Mouse (Mus musculus) MEL (cell line): ENCODE results near the gene Vipr1. TPM values are rescaled to one million over a fixed set of nuclear protein-coding genes. Genes with fewer than 3 reads are reported as not detected.

Experiments used
- DNase-seq: peaks from one replicate; pipeline ENCODE4 v3.0.0; 2011; ENCODE audit warnings: low read depth, low spot score
- H3K27ac ChIP-seq: 2 replicates; pipeline ENCODE4 v1.5.1; 2012; ENCODE audit warnings: low read depth, mild to moderate bottlenecking, control low read depth, low read length, moderate library complexity; ENCODE audit not compliant: control insufficient read depth
- H3K27me3 ChIP-seq, 2 experiments: fragments of 150-350 bp in 1 of 2; sonication (generic) in 1 of 2; 2 replicates each; pipeline ENCODE4 v1.6.1; 2012; ENCODE audit warnings: low read length in 2 of 2, mild to moderate bottlenecking in 2 of 2, improper control_type of control experiment in 1 of 2, moderate library complexity in 1 of 2; ENCODE audit not compliant: insufficient read depth in 2 of 2, control insufficient read depth in 1 of 2
- H3K36me3 ChIP-seq, 2 experiments: 2 replicates each; pipeline ENCODE4 v1.6.1; 2012 to 2014; ENCODE audit warnings: low read length in 2 of 2, improper control_type of control experiment in 1 of 2, inconsistent platforms in 1 of 2, mild to moderate bottlenecking in 1 of 2; ENCODE audit not compliant: insufficient read depth in 2 of 2, control insufficient read depth in 1 of 2
- H3K4me1 ChIP-seq, 2 experiments: fragments of 150-350 bp in 1 of 2; sonication (generic) in 1 of 2; 2 replicates each; pipeline ENCODE4 v1.6.1; 2012; ENCODE audit warnings: low read length in 2 of 2, improper control_type of control experiment in 1 of 2, mild to moderate bottlenecking in 1 of 2; ENCODE audit not compliant: insufficient read depth in 2 of 2, control insufficient read depth in 1 of 2
- H3K4me3 ChIP-seq, 2 experiments: fragments of 150-350 bp in 1 of 2; sonication (generic) in 1 of 2; 2 replicates each; pipeline ENCODE4 v1.5.1; 2012; ENCODE audit warnings: low read depth in 2 of 2, low read length in 2 of 2, mild to moderate bottlenecking in 2 of 2, moderate library complexity in 2 of 2, control low read depth in 1 of 2, improper control_type of control experiment in 1 of 2; ENCODE audit not compliant: control insufficient read depth in 1 of 2, insufficient read depth in 1 of 2
- H3K79me2 ChIP-seq: 2 replicates; pipeline ENCODE4 v1.6.1; 2012; ENCODE audit warnings: mild to moderate bottlenecking, low read length, moderate library complexity; ENCODE audit not compliant: control insufficient read depth, poor library complexity, insufficient read depth
- H3K9ac ChIP-seq: 2 replicates; pipeline ENCODE4 v1.6.1; 2012; ENCODE audit warnings: low read depth, mild to moderate bottlenecking, control low read depth, low read length, moderate library complexity; ENCODE audit not compliant: control insufficient read depth, poor library complexity, severe bottlenecking
- H3K9me3 ChIP-seq: fragments of 150-350 bp; sonication (generic); replicated peaks from 2 replicates; pipeline ENCODE4 v1.6.1; 2012; ENCODE audit warnings: mild to moderate bottlenecking, low read length, improper control_type of control experiment, moderate library complexity; ENCODE audit not compliant: insufficient read depth
- BHLHE40 ChIP-seq: IDR thresholded peaks from 2 replicates; pipeline ENCODE4 v1.6.1; 2012; ENCODE audit warnings: low read depth, mild to moderate bottlenecking, inconsistent platforms, low read length, improper control_type of control experiment, borderline replicate concordance
- EP300 ChIP-seq, 2 experiments: IDR thresholded peaks; 2 replicates each; pipeline ENCODE4 v1.6.1; 2011; ENCODE audit warnings: improper control_type of control experiment in 2 of 2, low read length in 2 of 2, low read depth in 1 of 2, mild to moderate bottlenecking in 1 of 2
- HCFC1 ChIP-seq: IDR thresholded peaks from 2 replicates; pipeline ENCODE4 v1.6.1; 2012; ENCODE audit warnings: low read depth, mild to moderate bottlenecking, inconsistent platforms, low read length, improper control_type of control experiment, moderate library complexity
- KAT2A ChIP-seq: conservative IDR thresholded peaks from 2 replicates; pipeline ENCODE4 v1.6.1; 2012; ENCODE audit warnings: low read depth, low read length, improper control_type of control experiment, inconsistent platforms
- MEF2A ChIP-seq: IDR thresholded peaks from 2 replicates; pipeline ENCODE4 v1.6.1; 2014; ENCODE audit warnings: low read depth, mild to moderate bottlenecking, inconsistent platforms, low read length, improper control_type of control experiment; ENCODE audit not compliant: poor library complexity, insufficient replicate concordance, severe bottlenecking; ENCODE audit errors: extremely low read depth
- NRF1 ChIP-seq: IDR thresholded peaks from 2 replicates; pipeline ENCODE4 v1.6.1; 2014; ENCODE audit warnings: low read depth, mild to moderate bottlenecking, inconsistent platforms, low read length, improper control_type of control experiment, moderate library complexity; ENCODE audit not compliant: poor library complexity, insufficient read depth, severe bottlenecking
- POLR2AphosphoS5 ChIP-seq: IDR thresholded peaks from 2 replicates; pipeline ENCODE4 v1.6.1; 2012; ENCODE audit warnings: low read depth, borderline replicate concordance, mild to moderate bottlenecking, inconsistent platforms, low read length, moderate library complexity, mixed read lengths
- RCOR1 ChIP-seq: IDR thresholded peaks from 2 replicates; pipeline ENCODE4 v1.6.1; 2012; ENCODE audit warnings: low read depth, mild to moderate bottlenecking, inconsistent platforms, low read length, improper control_type of control experiment
- TAL1 ChIP-seq: IDR thresholded peaks from 2 replicates; pipeline ENCODE4 v1.6.1; 2012; ENCODE audit warnings: mild to moderate bottlenecking, inconsistent platforms, low read length, moderate library complexity, mixed read lengths
- TBP ChIP-seq: IDR thresholded peaks from 2 replicates; pipeline ENCODE4 v1.8.0; 2011; ENCODE audit warnings: low read depth, low read length, improper control_type of control experiment
- TCF12 ChIP-seq: IDR thresholded peaks from 2 replicates; pipeline ENCODE4 v1.6.1; 2014; ENCODE audit warnings: low read depth, mild to moderate bottlenecking, inconsistent platforms, low read length, improper control_type of control experiment, moderate library complexity
- UBTF ChIP-seq: IDR thresholded peaks from 2 replicates; pipeline ENCODE4 v1.6.1; 2012; ENCODE audit warnings: low read depth, mild to moderate bottlenecking, inconsistent platforms, low read length, improper control_type of control experiment, moderate library complexity, borderline replicate concordance; ENCODE audit not compliant: insufficient read depth
- ZKSCAN1 ChIP-seq: IDR thresholded peaks from 2 replicates; pipeline ENCODE4 v1.6.1; 2012; ENCODE audit warnings: low read depth, mild to moderate bottlenecking, inconsistent platforms, low read length, improper control_type of control experiment, moderate library complexity
- ZMIZ1 ChIP-seq: IDR thresholded peaks from 2 replicates; pipeline ENCODE4 v1.6.1; 2012; ENCODE audit warnings: low read depth, mild to moderate bottlenecking, inconsistent platforms, low read length, improper control_type of control experiment, moderate library complexity
- ZNF384 ChIP-seq: IDR thresholded peaks from 2 replicates; pipeline ENCODE4 v1.6.1; 2012; ENCODE audit warnings: low read depth, mild to moderate bottlenecking, inconsistent platforms, low read length, improper control_type of control experiment
- polyA plus RNA-seq, 2 experiments: library from polyadenylated mRNA; stranded (reverse) in 1 of 2; unstranded in 1 of 2; fragments of >175 nt in 1 of 2; fragments of >200 nt in 1 of 2; gene quantifications; 2 replicates each; pipeline versions ENCODE4 v1.2.1 to v1.2.4; 2012; ENCODE audit warnings: low replicate concordance in 2 of 2, low read depth in 1 of 2; ENCODE audit not compliant: insufficient read length in 2 of 2, insufficient read depth in 1 of 2, missing spikeins in 1 of 2
- total RNA-seq: library from RNA; depleted of rRNA; stranded (reverse); fragments of 300-350 nt; gene quantifications from 2 replicates; pipeline ENCODE4 v1.2.3, GENCODE M21; 2012

The Vipr1 gene
- total and polyA plus RNA-seq, 3 experiments, result not detected

- H3K36me3 ChIP-seq, result peaks cover 0 to 2% of the 10 kb centered on the region in 2 experiments; a peak in 2 of 4 replicates
- H3K9me3 ChIP-seq, result no peaks in the 10 kb centered on the region
- H3K27me3 ChIP-seq, result no peaks in the 10 kb centered on the region
- no peak overlapping the region for H3K4me3 ChIP-seq
- DNase-seq, result no peak
- H3K4me1 ChIP-seq, result peaks cover 0 to 5% of the 10 kb centered on the region in 2 experiments; a peak in 2 of 4 replicates
- no peaks in the 10 kb centered on the region for H3K79me2 ChIP-seq
- TF ChIP-seq ZMIZ1 (no peak), ZNF384 (no peak), HCFC1 (no peak), RCOR1 (no peak), EP300 (IDR thresholded peaks at IDR 0.05; ENCODE audit: low read depth in 1 of 2, low read length in 2 of 2) (no peak), UBTF (no peak), BHLHE40 (no peak), POLR2AphosphoS5 (no peak), ZKSCAN1 (no peak), MEF2A (no peak), TCF12 (no peak), TBP (no peak), NRF1 (no peak), TAL1 (no peak)
- H3K9ac ChIP-seq, result no peak overlapping the region
- no peak overlapping the region for H3K27ac ChIP-seq
Measured at GRCm38 (mm10) chr9:121666957-121667630, 24.6 kb downstream of the Vipr1 start.

DNA sequence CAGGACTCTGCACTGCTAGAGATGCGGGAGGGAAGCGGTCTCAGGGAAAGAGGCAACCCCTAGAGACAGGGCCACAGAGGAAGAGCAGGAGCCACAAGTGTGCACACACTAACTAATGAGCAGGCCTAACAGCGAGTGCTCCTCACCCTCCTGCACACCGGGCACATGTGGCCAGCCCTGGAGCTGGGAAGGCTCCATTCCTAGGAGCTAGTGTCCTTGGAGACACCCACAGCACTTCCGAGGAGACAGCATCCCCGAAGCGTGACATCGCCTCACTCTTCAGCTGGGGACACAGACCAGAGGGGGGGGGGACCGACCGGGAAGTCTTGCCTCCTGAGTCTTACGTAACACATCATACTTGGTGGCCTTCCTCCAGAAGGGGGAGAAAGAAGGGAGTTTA, 25.3 kb downstream of the Vipr1 start:
- TF ChIP-seq TAL1 (no peak), KAT2A (no peak), POLR2AphosphoS5 (no peak)
- TF ChIP-seq, all 39 proteins: peak for 0
- Histone ChIP-seq H3K27ac (no peak overlapping the region), H3K36me3 (peaks cover 0 to 6% of the 10 kb centered on the region in 2 experiments; a peak in 2 of 4 replicates), H3K9me3 (no peaks in the 10 kb centered on the region), H3K79me2 (no peaks in the 10 kb centered on the region), H3K4me1 (peaks cover 0 to 10% of the 10 kb centered on the region in 2 experiments; a peak in 2 of 4 replicates), H3K4me3 (no peak overlapping the region), H3K27me3 (no peaks in the 10 kb centered on the region), H3K9ac (no peak overlapping the region)
- no peak for DNase-seq
